Mouse (Mus musculus): ENCODE results near the gene Reg4. TPM values are rescaled to one million over a fixed set of nuclear protein-coding genes. Genes with fewer than 3 reads are reported as not detected.

The Reg4 gene
- polyA plus RNA-seq (2014; fragmentation: Nextera tagmentation; extraction: Ambion mirVana), result 0.20 TPM in 1 of 2 replicates, not detected in the other

DNA sequence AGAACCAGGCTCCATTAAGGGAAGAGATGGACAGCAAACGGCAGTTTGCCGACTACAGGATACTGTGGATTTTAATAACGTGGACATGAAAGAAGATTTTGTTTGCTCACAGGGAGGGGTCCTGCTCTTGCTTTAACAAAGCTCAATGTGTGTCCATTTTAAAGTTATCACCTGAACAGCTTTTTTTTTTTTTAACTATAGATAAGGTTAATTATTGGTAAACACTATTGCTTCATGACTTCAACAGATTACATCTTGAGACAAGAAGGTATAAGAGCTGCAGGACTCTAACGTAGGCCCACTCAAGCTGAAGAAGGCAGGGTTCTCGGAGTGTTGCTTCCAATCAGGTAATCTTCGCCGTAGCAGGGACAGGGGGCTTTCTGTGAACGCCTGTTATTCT lies at the start of gene Reg4:
Gene Reg4, plus strand, starts transcription at position 301 of the 400 bp plus-strand sequence.
- Histone ChIP-seq H3K36me3 (ENCODE audit: control insufficient read depth, insufficient read depth, low read length) (no peaks in the 10 kb centered on the region), H3K9ac (ENCODE audit: low read length) (no peak within 1 kb of the TSS), H3K9me3 (ENCODE audit: control insufficient read depth, low read length) (no peaks in the 10 kb centered on the region; the same call in 1 of the 2 replicates), H3K27me3 (ENCODE audit: control insufficient read depth, insufficient read depth, low read length) (no peaks in the 10 kb centered on the region), H3K4me2 (ENCODE audit: low read length) (no peak within 1 kb of the TSS), H3K4me3 (ENCODE audit: control insufficient read depth in 1 of 2, insufficient read depth in 1 of 2, low read depth in 1 of 2, low read length in 2 of 2) (no peak within 1 kb of the TSS), H3K4me1 (ENCODE audit: control insufficient read depth in 2 of 2, insufficient read depth in 2 of 2, low read length in 2 of 2) (peaks cover 11 to 14% of the 10 kb centered on the region in 2 experiments; a peak in 3 of 4 replicates), H3K27ac (replicated peaks in 1 of 2; ENCODE audit: control insufficient read depth in 1 of 2, insufficient read depth in 1 of 2, low read depth in 2 of 2, low read length in 2 of 2) (no peak within 1 kb of the TSS)
- 73% methylated on average over 8 of the region's 8 CpGs for WGBS
- no peak for ATAC-seq (ENCODE audit: insufficient number of reproducible peaks, insufficient read depth, low FRiP score, low read depth)

DNA sequence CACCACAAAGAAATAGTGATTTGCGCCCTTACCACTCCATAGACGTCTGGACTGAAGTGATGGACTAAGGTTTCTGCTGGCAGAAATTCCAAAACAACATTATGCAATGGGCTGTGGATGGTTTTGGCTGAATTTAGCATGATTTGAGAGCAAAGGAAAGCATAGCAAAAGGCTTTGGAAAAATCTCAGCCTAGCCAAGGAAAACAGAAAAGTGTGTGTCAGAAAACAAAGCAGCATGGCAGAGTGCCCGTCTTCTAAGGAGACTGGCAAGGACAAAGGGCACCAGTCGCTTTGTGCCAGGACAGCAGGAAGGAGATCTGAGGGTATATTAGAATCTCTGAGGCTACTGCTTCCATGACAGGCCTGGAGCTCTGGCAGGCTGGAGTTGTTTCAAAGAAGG lies 43.6 kb upstream of the Reg4 start:
- no peaks in the 10 kb centered on the region for H3K27me3 ChIP-seq (ENCODE audit: control insufficient read depth, insufficient read depth, low read length)
- no peaks in the 10 kb centered on the region for H3K4me1 ChIP-seq (ENCODE audit: control insufficient read depth in 2 of 2, insufficient read depth in 2 of 2, low read length in 2 of 2)
- 63% methylated on average over 4 of the region's 4 CpGs for WGBS
- no peak overlapping the region for H3K4me2 ChIP-seq (ENCODE audit: low read length)
- no peak overlapping the region for H3K9ac ChIP-seq (ENCODE audit: low read length)
- no peak for ATAC-seq (ENCODE audit: insufficient number of reproducible peaks, insufficient read depth, low FRiP score, low read depth)
- H3K4me3 ChIP-seq (ENCODE audit: control insufficient read depth in 1 of 2, insufficient read depth in 1 of 2, low read depth in 1 of 2, low read length in 2 of 2), result no peak overlapping the region
- 0 out of 2 replicates have a peak, but pooled peaks cover 9% of the 10 kb centered on the region for H3K9me3 ChIP-seq (ENCODE audit: control insufficient read depth, low read length)
- H3K36me3 ChIP-seq (ENCODE audit: control insufficient read depth, insufficient read depth, low read length), result no peaks in the 10 kb centered on the region
- H3K27ac ChIP-seq (replicated peaks in 1 of 2; ENCODE audit: control insufficient read depth in 1 of 2, insufficient read depth in 1 of 2, low read depth in 2 of 2, low read length in 2 of 2), result peak overlapping the region; percentile 49 to 53; a peak in 2 of 4 replicates

DNA sequence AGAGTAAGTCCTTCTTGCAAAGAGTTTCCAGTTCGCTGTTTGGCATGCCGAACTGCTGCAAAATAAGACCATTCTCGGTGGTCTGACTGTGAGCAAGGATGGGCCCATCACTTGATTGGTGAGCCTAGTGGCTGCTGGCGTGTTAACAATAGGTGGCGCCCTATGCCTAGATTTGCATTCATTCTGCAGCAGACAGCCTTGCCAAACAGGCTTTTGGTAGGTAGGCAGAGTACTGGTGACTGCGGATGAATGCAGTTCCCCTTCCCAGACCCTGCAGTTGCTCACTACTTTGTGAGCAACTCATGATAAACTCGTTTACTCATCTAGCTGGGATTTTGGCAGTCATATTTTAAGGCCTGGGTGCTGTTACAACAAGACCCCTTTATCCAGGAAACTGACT lies 41.2 kb upstream of the Reg4 start:
- Histone ChIP-seq H3K27ac (replicated peaks in 1 of 2; ENCODE audit: control insufficient read depth in 1 of 2, insufficient read depth in 1 of 2, low read depth in 2 of 2, low read length in 2 of 2) (no peak overlapping the region), H3K4me3 (ENCODE audit: control insufficient read depth in 1 of 2, insufficient read depth in 1 of 2, low read depth in 1 of 2, low read length in 2 of 2) (no peak overlapping the region), H3K36me3 (ENCODE audit: control insufficient read depth, insufficient read depth, low read length) (no peaks in the 10 kb centered on the region), H3K9ac (ENCODE audit: low read length) (no peak overlapping the region), H3K4me2 (ENCODE audit: low read length) (no peak overlapping the region), H3K27me3 (ENCODE audit: control insufficient read depth, insufficient read depth, low read length) (no peaks in the 10 kb centered on the region), H3K9me3 (ENCODE audit: control insufficient read depth, low read length) (0 out of 2 replicates have a peak, but pooled peaks cover 9% of the 10 kb centered on the region), H3K4me1 (ENCODE audit: control insufficient read depth in 2 of 2, insufficient read depth in 2 of 2, low read length in 2 of 2) (no peaks in the 10 kb centered on the region)
- 27% methylated on average over 7 of the region's 7 CpGs for WGBS
- ATAC-seq (ENCODE audit: insufficient number of reproducible peaks, insufficient read depth, low FRiP score, low read depth), result no peak

DNA sequence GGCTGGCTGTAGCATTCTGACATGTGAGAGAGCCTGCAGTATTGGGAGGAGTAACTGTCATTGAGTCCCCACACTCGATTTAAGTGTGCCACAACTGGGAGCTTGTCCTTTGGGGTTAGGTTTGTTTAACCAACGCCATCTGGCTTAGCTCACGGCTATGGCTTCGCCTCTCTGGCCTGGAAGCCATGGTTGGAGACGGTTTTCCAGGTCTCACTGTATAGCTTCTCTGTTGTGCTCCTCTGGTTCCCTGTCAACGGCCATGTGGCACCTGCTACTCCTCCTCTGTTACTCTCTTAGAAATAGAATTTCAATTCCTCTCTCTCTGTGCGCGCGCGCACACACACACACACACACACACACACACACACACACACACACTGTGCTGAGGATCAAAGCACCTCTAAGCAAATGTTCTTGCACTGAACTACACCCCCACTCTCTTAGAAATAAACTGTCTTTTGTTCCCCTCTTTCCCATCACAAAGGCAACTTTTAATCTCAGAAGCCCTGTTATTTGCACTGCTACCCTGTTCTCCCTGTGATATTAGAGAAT lies 36.7 kb upstream of the Reg4 start:
- 72% methylated on average over 10 of the region's 10 CpGs for WGBS
- Histone ChIP-seq H3K27me3 (ENCODE audit: control insufficient read depth, insufficient read depth, low read length) (no peaks in the 10 kb centered on the region), H3K27ac (replicated peaks in 1 of 2; ENCODE audit: control insufficient read depth in 1 of 2, insufficient read depth in 1 of 2, low read depth in 2 of 2, low read length in 2 of 2) (no peak overlapping the region), H3K4me3 (ENCODE audit: control insufficient read depth in 1 of 2, insufficient read depth in 1 of 2, low read depth in 1 of 2, low read length in 2 of 2) (no peak overlapping the region), H3K4me2 (ENCODE audit: low read length) (no peak overlapping the region), H3K9ac (ENCODE audit: low read length) (no peak overlapping the region), H3K9me3 (ENCODE audit: control insufficient read depth, low read length) (0 out of 2 replicates have a peak, but pooled peaks cover 5% of the 10 kb centered on the region), H3K4me1 (ENCODE audit: control insufficient read depth in 2 of 2, insufficient read depth in 2 of 2, low read length in 2 of 2) (no peaks in the 10 kb centered on the region), H3K36me3 (ENCODE audit: control insufficient read depth, insufficient read depth, low read length) (no peaks in the 10 kb centered on the region)
- no peak for ATAC-seq (ENCODE audit: insufficient number of reproducible peaks, insufficient read depth, low FRiP score, low read depth)

DNA sequence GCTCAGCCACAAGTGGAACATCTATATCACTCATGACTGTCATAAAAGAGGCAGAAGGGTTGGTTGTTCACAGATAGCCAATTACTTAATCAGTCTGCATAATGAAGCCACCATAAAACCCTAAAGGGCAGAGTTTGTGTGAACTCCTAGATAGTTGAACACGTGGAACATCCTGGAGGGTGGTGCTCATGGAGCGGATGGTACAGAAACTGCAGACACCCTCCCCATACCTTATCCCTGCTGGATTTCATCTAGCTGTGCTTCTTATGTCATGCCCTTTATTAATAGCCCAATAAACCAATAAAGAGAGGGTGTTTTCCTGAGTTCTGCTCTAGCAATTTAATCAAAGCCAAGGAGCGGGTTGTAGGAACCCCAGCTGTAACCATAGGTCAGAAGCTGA lies 34.2 kb upstream of the Reg4 start:
- Histone ChIP-seq H3K4me2 (ENCODE audit: low read length) (no peak overlapping the region), H3K36me3 (ENCODE audit: control insufficient read depth, insufficient read depth, low read length) (no peaks in the 10 kb centered on the region), H3K9ac (ENCODE audit: low read length) (no peak overlapping the region), H3K9me3 (ENCODE audit: control insufficient read depth, low read length) (0 out of 2 replicates have a peak, but pooled peaks cover under 1% of the 10 kb centered on the region), H3K27me3 (ENCODE audit: control insufficient read depth, insufficient read depth, low read length) (no peaks in the 10 kb centered on the region), H3K4me3 (ENCODE audit: control insufficient read depth in 1 of 2, insufficient read depth in 1 of 2, low read depth in 1 of 2, low read length in 2 of 2) (no peak overlapping the region), H3K27ac (replicated peaks in 1 of 2; ENCODE audit: control insufficient read depth in 1 of 2, insufficient read depth in 1 of 2, low read depth in 2 of 2, low read length in 2 of 2) (no peak overlapping the region), H3K4me1 (ENCODE audit: control insufficient read depth in 2 of 2, insufficient read depth in 2 of 2, low read length in 2 of 2) (no peaks in the 10 kb centered on the region)
- no peak for ATAC-seq (ENCODE audit: insufficient number of reproducible peaks, insufficient read depth, low FRiP score, low read depth)
- 88% methylated on average over 3 of the region's 3 CpGs for WGBS

DNA sequence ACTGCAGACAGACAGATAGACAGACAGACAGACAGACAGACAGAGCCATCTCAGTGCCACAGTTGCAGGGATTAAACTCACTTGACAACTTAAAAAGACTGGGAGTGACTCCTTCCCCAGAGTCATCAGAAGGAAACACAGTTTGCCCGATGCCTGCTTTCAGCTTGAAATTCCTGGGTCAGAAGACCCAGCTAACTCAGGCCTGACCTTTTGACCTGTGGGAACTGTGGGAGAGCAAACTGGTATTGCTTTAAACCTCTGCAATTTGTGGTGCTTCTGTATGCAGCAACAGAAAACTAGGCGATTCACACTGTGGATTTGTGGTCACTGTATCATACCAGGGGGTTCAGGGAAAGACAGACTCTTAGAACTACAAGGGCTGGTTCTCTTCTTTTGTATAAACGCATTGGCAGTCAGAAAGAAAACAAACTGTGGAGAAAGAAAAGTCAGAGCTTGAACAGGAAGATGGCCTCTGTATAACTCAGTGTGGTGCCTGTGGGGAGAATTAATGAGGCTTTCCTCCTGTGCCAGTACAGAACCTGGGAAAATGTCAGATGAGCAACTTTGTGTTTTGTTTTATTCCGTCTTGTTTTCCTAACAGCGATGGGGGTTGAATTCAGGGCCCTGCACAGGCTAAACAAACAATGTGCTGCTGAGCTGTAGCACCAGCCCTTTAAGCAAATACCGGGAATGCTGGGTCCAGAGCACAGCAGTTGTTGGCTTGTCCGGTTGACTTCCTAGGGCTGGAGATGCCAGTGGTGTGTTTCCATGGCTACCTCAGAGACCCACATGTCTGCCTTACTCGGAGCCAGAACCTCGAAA lies 24.0 kb upstream of the Reg4 start:
- 42% methylated on average over 9 of the region's 9 CpGs for WGBS
- H3K4me2 ChIP-seq (ENCODE audit: low read length), result no peak overlapping the region
- ATAC-seq (ENCODE audit: insufficient number of reproducible peaks, insufficient read depth, low FRiP score, low read depth), result no peak
- H3K9me3 ChIP-seq (ENCODE audit: control insufficient read depth, low read length), result no peaks in the 10 kb centered on the region
- H3K4me3 ChIP-seq (ENCODE audit: control insufficient read depth in 1 of 2, insufficient read depth in 1 of 2, low read depth in 1 of 2, low read length in 2 of 2), result no peak overlapping the region
- no peaks in the 10 kb centered on the region for H3K27me3 ChIP-seq (ENCODE audit: control insufficient read depth, insufficient read depth, low read length)
- H3K9ac ChIP-seq (ENCODE audit: low read length), result no peak overlapping the region
- peaks cover 0 to 2% of the 10 kb centered on the region in 2 experiments; a peak in 1 of 4 replicates for H3K4me1 ChIP-seq (ENCODE audit: control insufficient read depth in 2 of 2, insufficient read depth in 2 of 2, low read length in 2 of 2)
- no peaks in the 10 kb centered on the region for H3K36me3 ChIP-seq (ENCODE audit: control insufficient read depth, insufficient read depth, low read length)
- no peak overlapping the region for H3K27ac ChIP-seq (replicated peaks in 1 of 2; ENCODE audit: control insufficient read depth in 1 of 2, insufficient read depth in 1 of 2, low read depth in 2 of 2, low read length in 2 of 2)

DNA sequence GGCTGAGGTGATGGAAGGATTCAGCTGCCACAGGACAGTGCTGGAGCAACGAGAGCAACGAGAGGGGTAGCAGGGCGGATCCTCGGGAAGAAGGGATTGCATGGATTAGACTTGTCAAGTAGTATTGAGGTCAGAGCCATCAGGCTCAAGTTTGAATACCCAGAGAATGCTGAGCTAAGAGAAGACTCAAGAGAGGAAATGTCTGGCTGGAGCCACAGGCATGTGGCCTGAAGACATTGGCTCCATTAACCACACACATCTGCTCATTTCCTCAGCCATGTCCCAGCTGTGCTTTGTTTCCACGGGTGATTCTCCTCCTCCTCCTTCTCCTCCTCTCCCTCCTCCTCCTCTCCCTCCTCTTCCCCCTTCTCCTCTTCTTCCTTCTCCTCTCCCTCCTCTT lies 22.2 kb upstream of the Reg4 start:
- no peak overlapping the region for H3K4me3 ChIP-seq (ENCODE audit: control insufficient read depth in 1 of 2, insufficient read depth in 1 of 2, low read depth in 1 of 2, low read length in 2 of 2)
- peaks cover 0 to 2% of the 10 kb centered on the region in 2 experiments; a peak in 1 of 4 replicates for H3K4me1 ChIP-seq (ENCODE audit: control insufficient read depth in 2 of 2, insufficient read depth in 2 of 2, low read length in 2 of 2)
- ATAC-seq (ENCODE audit: insufficient number of reproducible peaks, insufficient read depth, low FRiP score, low read depth), result no peak
- H3K9me3 ChIP-seq (ENCODE audit: control insufficient read depth, low read length), result no peaks in the 10 kb centered on the region
- H3K4me2 ChIP-seq (ENCODE audit: low read length), result no peak overlapping the region
- H3K27ac ChIP-seq (replicated peaks in 1 of 2; ENCODE audit: control insufficient read depth in 1 of 2, insufficient read depth in 1 of 2, low read depth in 2 of 2, low read length in 2 of 2), result no peak overlapping the region
- WGBS, result 43% methylated on average over 5 of the region's 5 CpGs
- no peaks in the 10 kb centered on the region for H3K27me3 ChIP-seq (ENCODE audit: control insufficient read depth, insufficient read depth, low read length)
- no peak overlapping the region for H3K9ac ChIP-seq (ENCODE audit: low read length)
- H3K36me3 ChIP-seq (ENCODE audit: control insufficient read depth, insufficient read depth, low read length), result no peaks in the 10 kb centered on the region
